Mouse (Mus musculus) bone marrow macrophage, adult 2 months (primary cell): Measurements from ENCODE around the gene Efna5.

Source experiments
- CTCF ChIP-seq: IDR thresholded peaks from 2 replicates; pipeline ENCODE4 v1.5.1; 2012; ENCODE audit warnings: low read depth, mild to moderate bottlenecking, low read length, moderate library complexity
- POLR2A ChIP-seq: IDR thresholded peaks from 2 replicates; pipeline ENCODE4 v1.6.1; 2012; ENCODE audit warnings: mild to moderate bottlenecking, low read depth, low read length, borderline replicate concordance

DNA sequence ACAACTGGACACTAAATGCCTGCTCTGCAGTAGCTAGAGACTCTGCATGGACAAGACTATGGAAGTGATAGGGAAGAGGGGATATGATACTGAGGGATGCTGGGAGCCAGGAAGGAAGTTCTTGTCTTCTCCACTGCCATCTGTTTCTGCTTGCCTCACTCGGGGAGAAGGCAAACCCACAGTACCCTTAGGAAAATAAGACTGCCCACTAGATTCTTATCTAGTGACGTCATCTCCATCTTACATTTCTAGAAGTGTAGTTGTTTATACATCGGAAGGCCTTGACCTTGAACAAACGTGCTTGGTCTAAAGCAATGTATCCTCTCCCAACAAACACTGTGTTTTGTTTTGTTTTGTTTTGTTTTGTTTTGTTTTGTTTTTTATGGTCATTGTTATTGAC lies 116.0 kb downstream of the Efna5 start:
- TF ChIP-seq CTCF (no peak), POLR2A (no peak)
